Mouse (Mus musculus): Measurements from ENCODE around the gene Gabpa.

Gene Gabpa

DNA sequence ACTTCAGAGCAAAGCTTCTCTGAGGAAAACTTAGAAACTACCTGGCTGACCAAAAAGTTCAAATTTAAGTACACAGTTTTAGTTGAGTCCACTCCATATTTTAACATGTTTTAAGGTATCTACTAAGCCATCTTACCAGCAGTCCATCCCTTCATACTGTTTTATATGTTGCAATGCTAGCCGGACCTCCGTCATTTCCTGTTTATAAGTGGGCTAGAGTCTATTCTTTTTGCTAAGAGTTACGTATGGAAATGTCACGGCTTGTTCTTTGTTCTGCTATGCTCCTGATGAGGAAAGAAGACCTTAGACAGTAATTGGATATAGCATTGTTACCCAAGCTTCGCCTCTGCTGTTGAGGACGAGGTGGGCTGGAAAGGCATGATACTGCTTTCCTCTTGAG, 18.8 kb downstream of the Gabpa start:
- no peak for DNase-seq (ENCODE audit: low read depth, low spot score)

GRCm38 (mm10) chr16:84864656-84865055, 29.9 kb downstream of the Gabpa start:
- DNase-seq (ENCODE audit: low read depth, low spot score): no peak

- no peak for DNase-seq (ENCODE audit: low read depth, low spot score)
Observed at GRCm38 (mm10) chr16:84873805-84874204, 39.1 kb downstream of the Gabpa start.

GRCm38 (mm10) chr16:84875012-84875717, 40.4 kb downstream of the Gabpa start:
- no peak for DNase-seq (ENCODE audit: low read depth, low spot score)

GRCm38 (mm10) chr16:84875718-84876035, 41.0 kb downstream of the Gabpa start:
- DNase-seq (ENCODE audit: low read depth, low spot score): no peak

DNA sequence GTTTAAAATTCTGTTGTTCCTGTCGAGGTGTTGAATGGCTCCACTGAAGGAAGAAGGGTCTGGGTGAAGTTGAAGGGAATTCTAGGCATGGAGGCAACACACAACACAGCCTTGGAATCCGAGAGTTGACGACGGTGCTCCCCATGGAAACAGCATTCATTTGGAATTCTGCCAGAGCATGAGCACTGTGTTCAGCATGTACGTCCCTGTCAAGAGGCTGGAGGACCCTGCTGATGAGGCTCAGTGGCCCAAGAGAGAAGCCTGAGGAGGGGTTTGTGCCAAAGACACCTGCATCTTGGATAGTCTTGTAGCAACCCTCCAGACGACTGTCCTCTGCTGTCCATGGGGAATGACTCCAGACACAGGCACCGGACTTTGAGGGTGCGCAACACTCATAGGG, 41.4 kb downstream of the Gabpa start:
- DNase-seq (ENCODE audit: low read depth, low spot score): no peak

DNA sequence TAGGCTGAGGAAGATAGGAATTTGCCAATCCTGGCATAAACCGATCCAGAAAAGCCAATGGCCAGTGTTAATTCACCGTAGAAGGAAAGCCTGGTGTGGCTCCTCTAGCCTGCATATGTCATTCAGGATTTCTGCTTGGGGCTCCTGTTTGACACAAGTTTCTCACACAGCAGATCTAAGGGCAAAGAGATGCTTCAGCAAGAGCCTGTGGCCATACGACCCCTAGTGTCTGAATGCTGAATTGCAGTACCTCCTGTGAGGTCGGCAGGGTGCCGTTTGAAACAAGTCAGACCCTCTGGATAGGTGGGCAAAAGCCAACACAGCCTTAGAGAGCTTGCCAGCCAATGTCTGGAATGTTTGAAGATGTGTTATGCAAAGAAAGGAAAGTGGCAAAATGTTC, 44.4 kb downstream of the Gabpa start:
- peak; percentile 12 for DNase-seq (ENCODE audit: low read depth, low spot score)

DNA sequence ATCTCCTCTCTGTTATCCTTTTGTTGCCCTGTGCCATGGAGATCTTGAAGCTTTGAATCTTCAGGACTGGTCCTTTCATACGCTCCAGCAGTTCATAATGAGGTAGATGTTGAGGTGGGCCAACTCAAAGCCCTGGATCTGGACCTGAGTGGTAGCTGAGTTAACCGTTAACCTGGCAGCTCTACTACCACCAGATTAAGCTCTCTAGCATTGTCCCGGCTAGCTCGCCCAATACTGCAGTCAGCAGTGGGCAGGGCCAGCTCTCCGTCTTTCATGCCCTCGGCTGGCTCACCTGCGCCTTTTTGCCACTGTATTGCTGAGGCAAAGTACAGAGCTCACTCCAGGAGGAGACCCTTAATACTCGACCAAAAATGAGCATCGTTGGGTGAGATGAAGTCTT, 46.4 kb downstream of the Gabpa start:
- no peak for DNase-seq (ENCODE audit: low read depth, low spot score)

DNA sequence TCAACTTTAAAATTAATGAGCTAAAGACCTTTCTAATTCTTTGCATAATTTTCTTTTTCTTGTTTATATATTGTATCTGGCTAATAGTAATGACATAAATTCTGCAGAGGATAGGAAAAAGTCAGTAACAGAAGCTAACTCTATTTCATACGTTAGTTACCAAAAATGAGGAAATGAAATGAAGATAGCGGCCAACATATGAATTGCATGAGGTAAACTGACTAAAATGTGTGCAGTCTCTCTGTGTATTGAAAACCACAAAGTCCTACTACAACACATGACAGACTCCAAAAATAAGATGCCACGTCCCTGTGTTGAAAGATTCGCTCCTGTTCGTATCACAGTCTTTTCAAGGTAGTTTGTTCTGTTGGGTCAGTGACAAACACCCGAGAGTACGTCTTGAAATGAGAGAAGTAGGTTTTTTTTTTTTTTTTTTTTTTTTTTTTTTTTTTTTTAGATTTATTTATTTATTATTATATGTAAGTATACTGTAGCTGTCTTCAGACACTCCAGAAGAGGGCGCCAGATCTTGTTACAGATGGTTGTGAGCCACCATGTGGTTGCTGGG, 47.1 kb downstream of the Gabpa start:
- DNase-seq (ENCODE audit: low read depth, low spot score): no peak

DNA sequence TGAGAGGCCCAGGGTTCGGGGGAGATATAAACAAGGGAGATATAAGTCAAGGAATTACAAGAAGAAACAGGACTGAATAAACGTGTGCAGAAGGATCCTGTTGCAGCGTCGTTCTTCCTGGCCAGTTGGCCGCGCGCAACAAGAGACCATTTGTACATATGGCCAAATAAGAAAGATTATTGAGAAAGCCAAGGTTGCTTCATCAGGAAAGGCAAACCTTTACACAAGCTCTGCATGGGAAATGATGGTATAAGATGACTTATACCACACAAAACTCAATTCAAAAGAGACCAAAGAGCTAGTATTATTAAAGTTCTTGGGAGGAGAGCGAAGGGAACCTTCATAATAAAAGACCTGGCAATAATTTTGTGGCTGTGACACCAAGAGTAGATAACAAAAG, 49.8 kb downstream of the Gabpa start:
- DNase-seq (ENCODE audit: low read depth, low spot score): no peak

GRCm38 (mm10) chr16:84902995-84903394, 68.3 kb downstream of the Gabpa start:
- DNase-seq (ENCODE audit: low read depth, low spot score): no peak

DNA sequence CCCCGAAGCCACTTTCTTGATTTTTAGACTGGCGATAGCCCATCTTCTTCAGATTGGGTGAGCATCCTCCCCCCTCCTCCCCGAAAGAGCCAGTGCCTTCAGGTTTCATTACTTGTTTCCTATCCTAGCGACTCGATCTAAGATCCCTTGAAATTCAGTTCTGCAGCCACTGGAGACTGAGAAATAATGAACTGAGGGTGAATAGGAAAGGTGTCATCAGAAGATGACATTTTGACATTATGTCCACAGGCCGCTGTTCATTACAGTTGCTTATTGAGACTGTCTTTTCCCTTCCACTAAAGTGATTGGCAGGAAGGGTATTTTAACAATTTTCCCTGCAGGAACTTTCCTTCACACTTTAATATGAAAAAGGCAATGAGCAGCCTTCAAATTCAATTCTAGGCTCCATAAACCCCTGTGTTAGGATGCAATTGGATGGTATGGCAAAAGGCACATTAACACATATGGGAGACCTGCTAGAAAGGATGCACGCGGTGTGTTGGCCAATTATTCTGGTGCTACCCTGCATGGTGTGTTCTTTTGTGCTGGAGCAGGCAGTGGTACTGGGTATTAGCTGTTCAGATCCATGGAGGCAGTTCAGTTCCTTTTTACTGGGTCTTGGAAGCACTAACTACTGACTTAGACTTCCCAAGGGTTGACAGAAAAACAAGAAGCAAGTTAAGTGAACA, 76.9 kb downstream of the Gabpa start:
- DNase-seq (ENCODE audit: low read depth, low spot score): no peak
